Mouse (Mus musculus) lung, postnatal 0 days (tissue): ENCODE results near the gene Cep128. TPM values are rescaled to one million over a fixed set of nuclear protein-coding genes. Genes with fewer than 3 reads are reported as not detected.

Source experiments
- ATAC-seq: fragments of 200-750 bp; cut with Nextera tagmentation; 2 replicates; pipeline ENCODE4 v1.8.0; 2017; ENCODE audit warnings: moderate library complexity
- DNase-seq: peaks from one replicate; pipeline ENCODE4 v3.0.0-alpha.2; 2016; ENCODE audit warnings: low spot score
- H3K27ac ChIP-seq: fragments of 300-500 bp; sonication (generic); 2 replicates; pipeline ENCODE4 v1.5.1; 2014; ENCODE audit warnings: antibody characterized with exemption, mild to moderate bottlenecking, low read length, mixed read lengths
- H3K27me3 ChIP-seq: fragments of 300-500 bp; sonication (generic); replicated peaks from 2 replicates; pipeline ENCODE4 v1.6.1; 2014; ENCODE audit warnings: low read length, mixed read lengths; ENCODE audit not compliant: insufficient read depth
- H3K36me3 ChIP-seq: fragments of 300-500 bp; sonication (generic); 2 replicates; pipeline ENCODE4 v1.6.1; 2014; ENCODE audit warnings: low read length, mixed read lengths; ENCODE audit not compliant: insufficient read depth
- H3K4me1 ChIP-seq: fragments of 300-500 bp; sonication (generic); 2 replicates; pipeline ENCODE4 v1.6.1; 2014; ENCODE audit warnings: antibody characterized with exemption, low read depth, low read length, mixed read lengths; ENCODE audit not compliant: insufficient read depth
- H3K4me2 ChIP-seq: fragments of 300-500 bp; sonication (generic); replicated peaks from 2 replicates; pipeline ENCODE4 v1.6.1; 2014; ENCODE audit warnings: low read depth, mild to moderate bottlenecking, low read length, moderate library complexity, mixed read lengths
- H3K4me3 ChIP-seq: fragments of 300-500 bp; sonication (generic); 2 replicates; pipeline ENCODE4 v1.5.1; 2014; ENCODE audit warnings: low read depth, low read length
- H3K9ac ChIP-seq: fragments of 300-500 bp; sonication (generic); replicated peaks from 2 replicates; pipeline ENCODE4 v1.6.1; 2014; ENCODE audit warnings: low read depth, mild to moderate bottlenecking
- H3K9me3 ChIP-seq: fragments of 300-500 bp; sonication (generic); 2 replicates; pipeline ENCODE4 v1.6.1; 2016; ENCODE audit warnings: low read length, mixed read lengths
- CTCF ChIP-seq: IDR thresholded peaks from 2 replicates; pipeline ENCODE4 v1.5.1; 2016; ENCODE audit warnings: antibody characterized with exemption, mild to moderate bottlenecking
- EP300 ChIP-seq: IDR thresholded peaks from 2 replicates; pipeline ENCODE4 v1.6.1; 2016; ENCODE audit warnings: antibody characterized with exemption, mild to moderate bottlenecking, control low read depth
- WGBS: fragments of 180-500 bp; shearing (Covaris S2); extraction: QIAGEN DNeasy Blood & Tissue Kit; methylation state at CpG from one replicate; pipeline ENCODE4 v1.1.7; 2014; 5-methylcytosine and 5-hydroxymethylcytosine counted together
- polyA plus RNA-seq: library from polyadenylated mRNA; unstranded; fragments of >200 nt; fragmentation: Nextera tagmentation; extraction: Ambion mirVana; gene quantifications from 2 replicates; pipeline ENCODE4 v1.2.1, GENCODE M21; 2015

The Cep128 gene
- 2.4 TPM in 2 replicates for polyA plus RNA-seq

DNA sequence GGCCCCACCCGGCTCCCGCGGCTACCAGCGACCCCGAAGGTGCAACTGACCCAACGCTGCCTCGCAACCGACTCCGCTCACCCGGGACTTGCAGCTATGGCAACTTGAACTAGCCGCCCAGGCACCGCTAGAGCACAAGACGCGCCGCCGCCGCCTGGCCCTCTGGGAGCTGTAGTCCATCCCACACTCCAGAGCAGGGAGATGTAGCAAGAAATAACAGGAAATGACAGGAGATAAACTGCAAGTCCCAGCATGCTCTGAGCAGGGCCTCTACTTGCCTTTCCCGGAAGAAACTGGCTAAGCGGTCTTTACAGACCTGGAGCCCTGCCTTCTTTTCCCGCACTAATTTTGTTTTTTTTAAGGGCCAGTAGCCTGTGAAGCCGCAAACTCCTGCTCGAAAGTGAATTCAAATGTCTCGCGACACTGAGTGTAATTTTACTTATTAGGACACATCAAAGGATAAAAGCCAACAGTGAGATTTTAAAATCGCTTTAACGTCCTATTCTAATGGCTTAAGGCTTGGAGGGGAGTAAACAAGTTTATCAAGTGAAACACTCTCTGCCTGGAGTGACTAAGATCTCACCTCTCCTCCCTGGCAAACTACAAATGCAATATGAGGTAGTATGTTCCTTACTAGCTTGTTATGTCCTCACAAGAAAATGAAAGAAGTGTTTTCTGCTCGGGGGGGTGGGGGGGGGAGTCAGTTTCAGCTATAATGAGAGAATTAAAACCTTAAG is at the start of gene Cep128, which contains the start of gene Tshr:
Gene Cep128 (minus strand): TSS at position 129 of the 737 bp plus-strand sequence.
Gene Tshr (plus strand): TSS at position 283 of the 737 bp plus-strand sequence.
- Histone ChIP-seq H3K9ac (no peak within 1 kb of the TSS; the same call in none of the 2 replicates), H3K4me3 (peak within 1 kb of the TSS; percentile 59), H3K27me3 (no peaks in the 10 kb centered on the region), H3K4me2 (peak within 1 kb of the TSS; percentile 94), H3K9me3 (no peaks in the 10 kb centered on the region), H3K36me3 (no peaks in the 10 kb centered on the region), H3K27ac (no peak within 1 kb of the TSS), H3K4me1 (peaks cover 4% of the 10 kb centered on the region; the same call in 1 of the 2 replicates)
- peak; percentile 99 for DNase-seq
- 1% methylated on average over 27 of the region's 27 CpGs for WGBS
- peak; percentile 100 for ATAC-seq
- TF ChIP-seq CTCF: 0 out of 2 replicates have a peak, but pooled peaks have one; percentile 3
- TF ChIP-seq EP300: no peak

GRCm38 (mm10) chr12:91427129-91427528 is 42.9 kb upstream of the Cep128 start:
- DNase-seq (no peak), ATAC-seq (no peak)
- Histone ChIP-seq H3K27ac (no peak overlapping the region), H3K4me1 (no peaks in the 10 kb centered on the region), H3K9me3 (no peaks in the 10 kb centered on the region), H3K4me3 (no peak overlapping the region), H3K36me3 (no peaks in the 10 kb centered on the region), H3K27me3 (no peaks in the 10 kb centered on the region), H3K4me2 (no peak overlapping the region), H3K9ac (no peak overlapping the region)
- TF ChIP-seq EP300 (no peak), CTCF (no peak)
- WGBS: 40% methylated on average over 2 of the region's 2 CpGs

- Histone ChIP-seq H3K9ac (no peak overlapping the region), H3K27me3 (no peaks in the 10 kb centered on the region)
- TF ChIP-seq CTCF: no peak
- TF ChIP-seq EP300: no peak
Observed at GRCm38 (mm10) chr12:91426499-91426898, 42.3 kb upstream of the Cep128 start.

DNA sequence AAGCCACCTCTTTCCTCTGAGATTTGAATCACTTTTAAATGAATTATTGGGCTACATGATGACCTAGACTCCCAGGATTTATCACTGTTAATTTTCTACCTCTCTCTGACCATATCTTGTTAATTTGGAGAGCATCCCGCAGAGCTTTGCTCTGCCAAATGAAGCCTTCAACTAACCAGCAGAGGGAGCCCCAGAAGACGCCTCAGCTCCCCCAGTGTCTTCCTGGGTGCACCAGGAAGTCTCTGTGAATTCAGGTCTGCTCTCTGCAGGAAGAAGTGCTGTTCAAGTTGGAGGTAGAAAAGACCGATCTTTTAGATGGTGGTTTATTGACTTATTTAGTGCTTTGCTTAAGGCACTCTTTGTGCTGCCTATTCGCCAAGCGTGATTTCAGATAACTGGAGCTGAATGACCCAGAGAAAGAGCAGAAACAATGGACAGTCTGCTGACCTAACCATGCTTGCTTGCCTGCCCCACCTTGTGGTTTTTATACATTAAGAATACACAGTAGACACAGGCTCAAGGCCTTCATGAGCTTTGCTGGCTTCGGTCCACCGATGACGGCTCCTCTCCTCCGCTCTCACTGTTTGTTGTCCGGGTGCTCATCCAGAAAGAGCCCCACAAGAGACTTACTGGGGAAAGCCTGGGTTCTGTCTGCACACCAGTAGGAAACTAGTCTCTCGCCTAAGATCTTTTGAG is 39.1 kb upstream of the Cep128 start:
- Histone ChIP-seq H3K9ac (no peak overlapping the region), H3K4me1 (no peaks in the 10 kb centered on the region), H3K4me2 (no peak overlapping the region), H3K9me3 (no peaks in the 10 kb centered on the region), H3K27ac (no peak overlapping the region), H3K36me3 (no peaks in the 10 kb centered on the region), H3K27me3 (no peaks in the 10 kb centered on the region), H3K4me3 (no peak overlapping the region)
- ATAC-seq (no peak; the same call in 1 of the 2 replicates), DNase-seq (peak; percentile 60)
- TF ChIP-seq CTCF: peak; percentile 71
- TF ChIP-seq EP300: no peak
- 64% methylated on average over 11 of the region's 11 CpGs for WGBS

More at GRCm38 (mm10) chr12:91426499-91426898, 42.3 kb upstream of the Cep128 start:
- Histone ChIP-seq H3K36me3 (no peaks in the 10 kb centered on the region), H3K27ac (no peak overlapping the region), H3K9me3 (no peaks in the 10 kb centered on the region), H3K4me3 (no peak overlapping the region), H3K4me1 (no peaks in the 10 kb centered on the region), H3K4me2 (no peak overlapping the region)
- DNase-seq (no peak), ATAC-seq (no peak)
- WGBS: 23% methylated on average over 4 of the region's 4 CpGs

GRCm38 (mm10) chr12:91421272-91421671 is 37.1 kb upstream of the Cep128 start:
- no peak overlapping the region for H3K9ac ChIP-seq
- H3K4me1 ChIP-seq: no peaks in the 10 kb centered on the region
- no peaks in the 10 kb centered on the region for H3K27me3 ChIP-seq
- TF ChIP-seq CTCF (no peak), EP300 (no peak)
- no peak overlapping the region for H3K4me3 ChIP-seq
- no peak for DNase-seq
- 31% methylated on average over 9 of the region's 9 CpGs for WGBS
- ATAC-seq: no peak
- no peak overlapping the region for H3K27ac ChIP-seq
- no peaks in the 10 kb centered on the region for H3K36me3 ChIP-seq
- H3K4me2 ChIP-seq: no peak overlapping the region
- no peaks in the 10 kb centered on the region for H3K9me3 ChIP-seq

- 45% methylated on average over 7 of the region's 7 CpGs for WGBS
- Histone ChIP-seq H3K4me1 (no peaks in the 10 kb centered on the region), H3K36me3 (no peaks in the 10 kb centered on the region), H3K27ac (no peak overlapping the region), H3K4me2 (no peak overlapping the region), H3K9ac (no peak overlapping the region), H3K4me3 (no peak overlapping the region), H3K9me3 (no peaks in the 10 kb centered on the region), H3K27me3 (no peaks in the 10 kb centered on the region)
- DNase-seq (peak; percentile 37), ATAC-seq (no peak)
- no peak for TF ChIP-seq EP300
- TF ChIP-seq CTCF: peak; percentile 76
Observed at GRCm38 (mm10) chr12:91418791-91419190, 34.6 kb upstream of the Cep128 start.
